8 mouse cellular contexts compared by ENCODE assay signal in genomic region chr15:78244695-78245492, GRCm38 (mm10). TPM values are rescaled to one million over a fixed set of nuclear protein-coding genes. Genes with fewer than 3 reads are reported as not detected.
A peak's percentile ranks its signal among the peaks of the same experiment; 100 is the strongest.
DNase-seq lines count a peak whose midpoint lies in the region; ATAC-seq lines count a peak whose summit lies in the region.

Ncf4 (plus strand) TSS chr15:78244801.

- 42% methylated on average over 7 of the region's 7 CpGs for WGBS in liver, embryonic 13.5 days (ENCODE audit: insufficient replicate concordance)
- WGBS in hindbrain, embryonic 16.5 days, result 76% methylated on average over 7 of the region's 7 CpGs

- no peaks in the 10 kb centered on the region; the same call in 1 of the 2 replicates for H3K4me1 ChIP-seq in liver, embryonic 13.5 days (replicated peaks)
- no peaks in the 10 kb centered on the region for H3K4me1 ChIP-seq in hindbrain, embryonic 16.5 days (ENCODE audit: control insufficient read depth, insufficient read depth, low read depth, low read length)

- H3K27me3 ChIP-seq in liver, embryonic 13.5 days, result no peaks in the 10 kb centered on the region
- no peaks in the 10 kb centered on the region for H3K27me3 ChIP-seq in hindbrain, embryonic 16.5 days (replicated peaks; ENCODE audit: control insufficient read depth, insufficient read depth, low read length)

- no peaks in the 10 kb centered on the region for H3K36me3 ChIP-seq in liver, embryonic 13.5 days
- H3K36me3 ChIP-seq in hindbrain, embryonic 16.5 days (ENCODE audit: control insufficient read depth, insufficient read depth, low read length), result no peaks in the 10 kb centered on the region

- H3K9ac ChIP-seq in liver, embryonic 13.5 days, result no peak within 1 kb of the TSS
- H3K9ac ChIP-seq in hindbrain, embryonic 16.5 days (ENCODE audit: low read depth, low read length), result no peak within 1 kb of the TSS

- peak within 1 kb of the TSS; percentile 17; the same call in 1 of the 2 replicates for H3K4me2 ChIP-seq in liver, embryonic 13.5 days
- no peak within 1 kb of the TSS for H3K4me2 ChIP-seq in hindbrain, embryonic 16.5 days (ENCODE audit: low read length)

- peak within 1 kb of the TSS; percentile 7 for H3K4me3 ChIP-seq in liver, embryonic 13.5 days (replicated peaks)
- H3K4me3 ChIP-seq in hindbrain, embryonic 16.5 days (ENCODE audit: low read length), result no peak within 1 kb of the TSS

- H3K9me3 ChIP-seq in liver, embryonic 13.5 days (replicated peaks), result no peaks in the 10 kb centered on the region
- H3K9me3 ChIP-seq in hindbrain, embryonic 16.5 days (ENCODE audit: control insufficient read depth, low read length), result no peaks in the 10 kb centered on the region

- intact Hi-C loops in gastrocnemius, postnatal 36 days (cut with DNase I), result no loop called here

- ATAC-seq in erythroid progenitor cell, adult 5-6 weeks (replicated peaks; ENCODE audit: low FRiP score, poor library complexity, severe bottlenecking), result no peak
- ATAC-seq in liver, embryonic 13.5 days (ENCODE audit: low read depth), result peak; percentile 32; the same call in 1 of the 2 replicates
- ATAC-seq in hindbrain, embryonic 16.5 days, result no peak

- peak within 1 kb of the TSS; percentile 50 for H3K27ac ChIP-seq in liver, embryonic 13.5 days
- H3K27ac ChIP-seq in hindbrain, embryonic 16.5 days (ENCODE audit: low read depth, low read length), result no peak within 1 kb of the TSS

- DNase-seq in adrenal gland, adult (ENCODE audit: inconsistent age in 2 of 2, low spot score in 1 of 2), result peak; percentile 31 to 44
- no peak for DNase-seq in adrenal gland, postnatal 14 days
- DNase-seq in liver, embryonic 13.5 days, result no peak
- DNase-seq in spleen, adult 12 weeks (ENCODE audit: low spot score), result peak; percentile 50
- DNase-seq in c-Kit-positive CD71-positive TER-119-positive erythroid progenitor cells, embryonic 14.5 days (ENCODE audit: low spot score), result no peak
- no peak for DNase-seq in gastrocnemius, postnatal 36 days

RNA-seq across cellular contexts. Expression of gene Ncf4, which starts in this region (rescaled TPM):
- total RNA-seq in adrenal gland, postnatal 14 days (2021), result 2.4 and 5.5 TPM in 2 replicates
- 37.7 and 61.6 TPM in 2 replicates for total RNA-seq in erythroid progenitor cell, adult 5-6 weeks (2015; ENCODE audit: low replicate concordance)
- total RNA-seq in erythroid progenitor cell, adult 5-6 weeks (2017; ENCODE audit: low replicate concordance), result 27.7 and 54.2 TPM in 2 replicates
- polyA plus RNA-seq in liver, embryonic 13.5 days (2015; fragmentation: Nextera tagmentation; extraction: Ambion mirVana), result 26.4 and 35.3 TPM in 2 replicates
- 1 to 10 TPM in 1 of 2 experiments, under 1 TPM in 1; 0.91 to 1.2 TPM for total RNA-seq in gastrocnemius, postnatal 36 days (2021)
- polyA plus RNA-seq in hindbrain, embryonic 16.5 days (2015; fragmentation: Nextera tagmentation; extraction: Ambion mirVana), result 1.2 and 1.6 TPM in 2 replicates

Comparison
In these comparisons a context has a peak if more than half of its experiments do, and no peak if none do; other contexts are left out.
1. RNA of gene Ncf4 (polyA plus RNA-seq): 26.4 to 35.3 TPM in liver, embryonic 13.5 days; 1.2 to 1.6 TPM in hindbrain, embryonic 16.5 days; every median in the first group is over 10 times any median in the second.
2. DNase-seq: peak in adrenal gland, adult (2 of 2) and spleen, adult 12 weeks (single experiment); none in adrenal gland, postnatal 14 days (single experiment), liver, embryonic 13.5 days (single experiment), c-Kit-positive CD71-positive TER-119-positive erythroid progenitor cells, embryonic 14.5 days (single experiment) and gastrocnemius, postnatal 36 days (0 of 2).